Mouse (Mus musculus) myocyte (in vitro differentiated cells): ENCODE results near the gene Zfp661. TPM values are rescaled to one million over a fixed set of nuclear protein-coding genes. Genes with fewer than 3 reads are reported as not detected.

Source experiments
- H3K27me3 ChIP-seq: one replicate; pipeline ENCODE4 v1.6.1; 2011; ENCODE audit not compliant: control insufficient read depth, insufficient read depth, insufficient read length
- H3K36me3 ChIP-seq: one replicate; pipeline ENCODE4 v1.6.1; 2011; ENCODE audit not compliant: control insufficient read depth, insufficient read depth
- H3K4me2 ChIP-seq: one replicate; pipeline ENCODE4 v1.6.1; 2011; ENCODE audit warnings: low read depth, control low read depth
- H3K4me3 ChIP-seq: one replicate; pipeline ENCODE4 v1.5.1; 2011; ENCODE audit warnings: mild to moderate bottlenecking, control low read depth, moderate library complexity
- H3K79me2 ChIP-seq: one replicate; pipeline ENCODE4 v1.6.1; 2011; ENCODE audit not compliant: control insufficient read depth, insufficient read depth
- H3ac ChIP-seq: one replicate; pipeline ENCODE4 v1.6.1; 2011; ENCODE audit not compliant: control insufficient read depth, insufficient read length
- CEBPB ChIP-seq: IDR thresholded peaks from 2 replicates; pipeline ENCODE4 v1.6.1; 2011; ENCODE audit warnings: mild to moderate bottlenecking, moderate library complexity; ENCODE audit not compliant: poor library complexity, insufficient read depth, severe bottlenecking
- E2F4 ChIP-seq: IDR thresholded peaks from one replicate; pipeline ENCODE4 v1.6.1; 2011; ENCODE audit warnings: mild to moderate bottlenecking, control low read depth, moderate library complexity; ENCODE audit not compliant: insufficient read depth
- MAX ChIP-seq: IDR thresholded peaks from one replicate; pipeline ENCODE4 v1.6.1; 2011; ENCODE audit warnings: low read depth, mild to moderate bottlenecking, control low read depth
- MYOD1 ChIP-seq, 3 experiments: IDR thresholded peaks; one replicate each; pipeline ENCODE4 v1.6.1; 2011; ENCODE audit warnings: control low read depth in 2 of 3, low read depth in 2 of 3, mild to moderate bottlenecking in 2 of 3, moderate library complexity in 1 of 3; ENCODE audit not compliant: insufficient read length in 2 of 3, control insufficient read depth in 1 of 3
- MYOG ChIP-seq, 3 experiments: IDR thresholded peaks; one replicate each; pipeline ENCODE4 v1.6.1; 2011; ENCODE audit warnings: control low read depth in 2 of 3, low read depth in 2 of 3, mild to moderate bottlenecking in 2 of 3; ENCODE audit not compliant: insufficient read length in 2 of 3, control insufficient read depth in 1 of 3, insufficient read depth in 1 of 3
- POLR2A ChIP-seq: IDR thresholded peaks from one replicate; pipeline ENCODE4 v1.6.1; 2011; ENCODE audit warnings: low read depth, mild to moderate bottlenecking, control low read depth, moderate library complexity; ENCODE audit not compliant: insufficient read length
- POLR2AphosphoS2 ChIP-seq: IDR thresholded peaks from one replicate; pipeline ENCODE4 v1.6.1; 2011; ENCODE audit warnings: low read depth, control low read depth; ENCODE audit not compliant: insufficient read length
- REST ChIP-seq: IDR thresholded peaks from one replicate; pipeline ENCODE4 v1.6.1; 2011; ENCODE audit warnings: mild to moderate bottlenecking, control low read depth, moderate library complexity; ENCODE audit not compliant: insufficient read depth, insufficient read length
- SRF ChIP-seq: IDR thresholded peaks from one replicate; pipeline ENCODE4 v1.6.1; 2011; ENCODE audit warnings: low read depth; ENCODE audit not compliant: control insufficient read depth, insufficient read length
- TCF12 ChIP-seq: IDR thresholded peaks from one replicate; pipeline ENCODE4 v1.6.1; 2011; ENCODE audit warnings: mild to moderate bottlenecking, control low read depth; ENCODE audit not compliant: poor library complexity, insufficient read depth, severe bottlenecking
- TCF3 ChIP-seq: IDR thresholded peaks from one replicate; pipeline ENCODE4 v1.6.1; 2011; ENCODE audit warnings: low read depth, control low read depth; ENCODE audit not compliant: insufficient read length
- USF1 ChIP-seq: IDR thresholded peaks from one replicate; pipeline ENCODE4 v1.6.1; 2011; ENCODE audit warnings: low read depth, mild to moderate bottlenecking, control low read depth, moderate library complexity
- polyA plus RNA-seq: library from polyadenylated mRNA; unstranded; fragments of >200 nt; fragmentation: generic; extraction: Trizol; gene quantifications from one replicate; pipeline ENCODE4 v1.2.1, GENCODE M21; 2012; ENCODE audit warnings: missing spikeins

Gene Zfp661
- polyA plus RNA-seq, 1 experiment: 1.4 TPM

DNA sequence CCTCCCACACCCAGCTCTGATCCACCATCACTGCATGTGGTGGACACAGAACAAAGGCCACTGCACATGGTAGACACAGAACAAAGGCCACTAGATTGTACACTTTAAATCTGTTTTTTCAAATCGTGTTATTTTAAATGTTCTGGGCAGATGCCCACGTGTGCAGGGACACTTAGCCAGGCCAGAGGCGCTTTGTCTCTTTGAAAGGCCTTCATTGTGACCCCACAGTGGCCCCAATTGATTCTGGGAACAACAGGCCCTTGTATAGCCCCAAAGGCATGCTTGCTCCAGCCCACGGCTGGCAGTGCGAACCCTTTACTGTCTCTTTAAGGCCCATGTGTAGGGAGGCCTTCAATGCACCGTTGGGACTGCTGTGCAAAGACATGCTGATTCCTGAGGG, 40.5 kb upstream of the Zfp661 start:
- Histone ChIP-seq H3K79me2 (no peaks in the 10 kb centered on the region), H3K4me3 (no peak overlapping the region), H3K4me2 (no peak overlapping the region), H3K27me3 (peaks cover 4% of the 10 kb centered on the region), H3K36me3 (no peaks in the 10 kb centered on the region), H3ac (no peak overlapping the region)
- TF ChIP-seq E2F4 (no peak), MYOG (IDR thresholded peaks at IDR 0.05; ENCODE audit: control insufficient read depth in 1 of 3, insufficient read depth in 1 of 3, insufficient read length in 2 of 3, low read depth in 2 of 3) (no peak), POLR2AphosphoS2 (no peak), REST (no peak), CEBPB (no peak), USF1 (no peak), SRF (no peak), TCF3 (no peak), MYOD1 (IDR thresholded peaks at IDR 0.05; ENCODE audit: control insufficient read depth in 1 of 3, insufficient read length in 2 of 3, low read depth in 2 of 3) (no peak), POLR2A (no peak), MAX (no peak), TCF12 (no peak)

DNA sequence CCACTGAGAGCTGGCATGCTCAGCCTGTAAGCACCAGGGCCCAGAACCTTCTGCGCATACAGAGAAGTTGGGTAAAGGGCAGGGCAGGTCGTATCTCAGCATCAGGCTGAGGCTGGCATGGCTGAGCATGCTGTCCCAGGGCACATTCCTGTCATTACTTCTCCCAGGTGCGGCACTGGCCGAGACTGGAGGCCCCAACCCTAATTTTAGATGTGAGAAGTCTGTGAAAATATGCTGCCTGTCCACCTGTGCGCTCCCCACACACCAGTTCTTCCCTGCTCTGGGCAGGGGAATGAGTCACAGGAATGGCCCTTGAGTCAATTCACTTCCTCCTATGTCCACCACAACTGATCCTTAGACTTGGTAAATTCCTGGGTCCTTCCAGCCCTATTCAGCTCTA, 38.8 kb upstream of the Zfp661 start:
- H3K79me2 ChIP-seq: no peaks in the 10 kb centered on the region
- H3ac ChIP-seq: no peak overlapping the region
- no peak overlapping the region for H3K4me2 ChIP-seq
- no peak overlapping the region for H3K4me3 ChIP-seq
- peaks cover 6% of the 10 kb centered on the region for H3K27me3 ChIP-seq
- TF ChIP-seq CEBPB (no peak), POLR2AphosphoS2 (no peak), TCF12 (no peak), USF1 (no peak), REST (no peak), TCF3 (no peak), POLR2A (no peak), SRF (no peak), E2F4 (no peak), MAX (no peak), MYOD1 (IDR thresholded peaks at IDR 0.05; ENCODE audit: control insufficient read depth in 1 of 3, insufficient read length in 2 of 3, low read depth in 2 of 3) (no peak), MYOG (IDR thresholded peaks at IDR 0.05; ENCODE audit: control insufficient read depth in 1 of 3, insufficient read depth in 1 of 3, insufficient read length in 2 of 3, low read depth in 2 of 3) (no peak)
- no peaks in the 10 kb centered on the region for H3K36me3 ChIP-seq

DNA sequence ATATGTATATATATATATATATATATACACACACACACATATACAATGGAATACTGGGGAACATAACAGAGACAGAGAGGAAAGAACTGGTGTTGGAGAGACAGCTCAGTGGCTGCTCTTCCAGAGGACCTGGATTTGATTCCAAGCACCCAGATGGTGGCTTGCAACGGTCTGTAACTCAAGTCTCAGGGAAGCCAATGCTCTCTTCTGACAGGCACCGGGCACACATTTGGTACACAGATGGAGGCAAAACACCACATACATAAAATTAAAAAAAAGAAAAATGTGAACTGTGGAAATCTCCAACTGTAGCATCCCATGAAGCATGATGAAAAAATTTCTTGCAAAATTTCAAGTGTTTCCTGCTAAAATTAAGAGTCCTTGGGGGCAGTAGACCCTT, 37.9 kb upstream of the Zfp661 start:
- H3K4me3 ChIP-seq: no peak overlapping the region
- H3ac ChIP-seq: no peak overlapping the region
- no peak overlapping the region for H3K4me2 ChIP-seq
- H3K36me3 ChIP-seq: no peaks in the 10 kb centered on the region
- no peaks in the 10 kb centered on the region for H3K79me2 ChIP-seq
- peaks cover 6% of the 10 kb centered on the region for H3K27me3 ChIP-seq
- TF ChIP-seq TCF3: no peak
- no peak for TF ChIP-seq CEBPB
- no peak for TF ChIP-seq MAX
- no peak for TF ChIP-seq USF1

DNA sequence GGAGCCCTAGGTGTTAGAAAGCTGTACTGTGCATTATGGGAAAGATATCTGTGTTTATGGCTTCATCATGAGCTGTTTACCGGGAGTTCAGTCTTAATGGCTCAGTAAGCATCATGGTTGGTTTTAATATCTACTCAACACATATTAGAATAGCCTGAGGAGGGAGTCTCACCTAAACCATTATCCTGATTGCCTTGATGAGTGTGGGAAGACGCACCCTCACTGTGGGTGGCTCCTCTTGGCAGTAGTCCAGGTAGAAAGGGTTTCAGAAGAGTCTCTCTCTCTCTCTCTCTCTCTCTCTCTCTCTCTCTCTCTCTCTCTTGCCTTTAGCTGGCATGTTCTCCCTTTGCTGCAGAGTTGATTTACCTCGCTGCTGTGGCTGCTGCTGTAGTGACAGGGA, 35.2 kb upstream of the Zfp661 start:
- H3ac ChIP-seq: no peak overlapping the region
- peaks cover 6% of the 10 kb centered on the region for H3K27me3 ChIP-seq
- no peak overlapping the region for H3K4me2 ChIP-seq
- TF ChIP-seq TCF3 (no peak), USF1 (no peak), SRF (no peak), MAX (no peak), POLR2A (no peak), E2F4 (no peak), MYOD1 (IDR thresholded peaks at IDR 0.05; ENCODE audit: control insufficient read depth in 1 of 3, insufficient read length in 2 of 3, low read depth in 2 of 3) (no peak), MYOG (IDR thresholded peaks at IDR 0.05; ENCODE audit: control insufficient read depth in 1 of 3, insufficient read depth in 1 of 3, insufficient read length in 2 of 3, low read depth in 2 of 3) (no peak)
- no peaks in the 10 kb centered on the region for H3K79me2 ChIP-seq
- no peak overlapping the region for H3K4me3 ChIP-seq
- no peaks in the 10 kb centered on the region for H3K36me3 ChIP-seq

GRCm38 (mm10) chr2:127619311-127619710, 32.4 kb upstream of the Zfp661 start:
- no peak for TF ChIP-seq CEBPB
- no peak for TF ChIP-seq MYOG (IDR thresholded peaks at IDR 0.05; ENCODE audit: control insufficient read depth in 1 of 3, insufficient read depth in 1 of 3, insufficient read length in 2 of 3, low read depth in 2 of 3)
- TF ChIP-seq TCF3: no peak
- TF ChIP-seq POLR2A: no peak
- no peak for TF ChIP-seq MYOD1 (IDR thresholded peaks at IDR 0.05; ENCODE audit: control insufficient read depth in 1 of 3, insufficient read length in 2 of 3, low read depth in 2 of 3)
- TF ChIP-seq SRF: no peak
- no peak for TF ChIP-seq USF1
- no peak for TF ChIP-seq E2F4
- Histone ChIP-seq H3K4me2 (no peak overlapping the region), H3K36me3 (no peaks in the 10 kb centered on the region), H3K4me3 (no peak overlapping the region), H3ac (no peak overlapping the region), H3K79me2 (no peaks in the 10 kb centered on the region), H3K27me3 (peaks cover 6% of the 10 kb centered on the region)
